Mouse (Mus musculus) thymus, postnatal 36 days (tissue): ENCODE measurements around the gene Hspg2.
"Not testable (repeated sequence)": the region's sequence is repeated elsewhere in the genome, so short reads cannot be mapped to it uniquely, and the experiment has no call there.

Source experiments
- DNase-seq, 2 experiments: peaks; one replicate each; pipeline ENCODE4 v3.0.0; 2022; ENCODE audit warnings: mixed read lengths in 2 of 2

Gene Hspg2

GRCm38 (mm10) chr4:137579789-137580188, 111.2 kb downstream of the Hspg2 start:
- DNase-seq = no peak

DNA sequence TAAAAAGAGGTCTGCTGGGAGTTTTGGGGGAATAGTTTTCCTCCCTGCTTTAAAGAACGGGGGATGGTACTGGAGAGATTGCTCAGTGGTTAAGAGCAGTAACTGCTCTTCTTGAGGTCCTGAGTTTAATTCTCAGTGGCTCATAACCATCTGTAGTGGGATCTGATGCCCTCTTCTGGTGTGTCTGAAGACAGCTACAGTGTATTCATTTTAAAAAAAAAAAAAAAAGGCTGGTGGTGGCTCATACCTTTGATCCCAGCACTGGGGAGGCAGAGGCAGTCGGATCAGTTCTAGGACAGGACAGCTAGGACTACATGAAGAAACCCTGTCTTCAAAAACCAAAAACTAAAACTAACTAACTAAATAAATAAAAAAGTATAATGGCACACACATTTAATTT, 111.7 kb downstream of the Hspg2 start:
- DNase-seq = no peak

- DNase-seq = peak; percentile 52 to 62
Measured at GRCm38 (mm10) chr4:137581815-137582214, 113.2 kb downstream of the Hspg2 start.

DNA sequence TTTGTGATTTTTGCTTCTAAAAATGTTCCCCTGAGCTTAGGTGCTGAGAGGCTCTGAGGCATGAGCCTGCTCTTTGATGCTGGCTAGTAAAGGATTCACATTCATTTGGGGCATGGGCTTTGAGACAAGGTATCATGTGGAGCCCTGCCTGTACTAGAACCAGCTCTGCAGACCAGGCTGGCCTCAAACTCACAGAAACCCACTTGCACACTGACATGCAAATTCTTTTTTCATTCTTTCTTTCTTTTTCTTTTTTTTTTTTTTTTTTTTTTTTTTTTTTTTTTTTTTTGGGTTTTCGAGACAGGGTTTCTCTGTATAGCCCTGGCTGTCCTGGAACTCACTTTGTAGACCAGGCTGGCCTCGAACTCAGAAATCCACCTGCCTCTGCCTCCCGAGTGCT, 120.5 kb downstream of the Hspg2 start:
- not testable (repeated sequence) for DNase-seq

GRCm38 (mm10) chr4:137589586-137589985, 121.0 kb downstream of the Hspg2 start:
- no peak for DNase-seq

DNA sequence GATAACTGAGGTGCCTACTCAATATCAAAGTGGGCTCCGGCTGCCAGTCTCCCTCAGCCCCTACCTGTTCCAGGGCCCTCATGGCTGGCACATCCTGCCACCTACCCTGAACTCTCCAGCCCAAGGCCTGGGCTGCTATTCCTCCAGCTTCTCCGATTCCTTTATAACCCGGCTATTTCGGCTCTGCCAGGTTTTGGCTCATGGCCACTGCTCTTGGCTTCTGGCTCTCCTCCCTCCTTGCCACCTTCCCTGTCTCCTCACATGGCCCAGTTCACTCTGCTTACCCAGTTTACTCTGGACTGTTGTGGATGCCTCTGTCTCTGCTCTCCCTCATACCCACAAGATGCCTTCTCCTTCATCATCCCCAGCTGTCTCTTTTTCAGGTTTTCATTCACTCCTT, 122.4 kb downstream of the Hspg2 start:
- no peak for DNase-seq

GRCm38 (mm10) chr4:137593601-137594495, 125.3 kb downstream of the Hspg2 start, which contains the start of gene Usp48:
Gene Usp48 (plus strand): TSS chr4:137593755.
- peak; percentile 98 to 99 for DNase-seq

DNA sequence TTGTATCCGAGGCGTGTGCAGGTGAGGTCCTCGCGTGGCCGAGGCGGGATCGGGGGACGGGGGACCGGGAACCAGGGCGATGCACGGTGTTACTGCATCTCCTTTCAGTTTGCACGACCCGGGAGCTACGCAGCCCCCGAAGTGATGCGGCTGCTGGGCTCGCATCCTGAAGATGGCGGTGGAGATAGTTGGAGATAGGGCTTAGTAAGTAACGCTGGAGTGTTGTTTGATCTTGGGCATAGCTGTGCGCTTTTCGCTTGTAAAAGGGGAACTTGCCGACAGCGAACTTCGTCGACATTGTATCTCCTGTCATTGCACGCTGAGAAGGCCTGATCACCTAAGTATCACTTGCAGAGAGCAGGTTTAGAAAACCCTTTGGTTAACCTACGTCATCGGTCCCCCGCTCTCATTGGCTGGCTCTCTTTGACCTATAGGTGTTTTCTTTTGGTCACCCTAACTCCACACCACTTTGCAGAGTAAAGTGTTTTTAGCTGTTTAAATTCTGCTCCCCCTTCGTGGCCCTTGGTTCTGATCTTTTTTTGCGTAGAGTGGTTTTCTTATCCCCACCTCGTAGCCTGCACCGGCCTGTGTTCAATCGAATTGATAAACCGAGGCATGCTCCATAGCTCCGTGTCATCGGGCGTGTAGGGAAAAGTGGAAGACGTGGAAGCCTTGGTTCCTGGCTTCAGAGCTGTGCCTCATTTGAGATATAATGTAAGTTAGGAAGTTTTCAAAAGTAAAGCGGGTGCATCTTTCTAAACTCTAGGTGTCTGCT, 126.1 kb downstream of the Hspg2 start:
- DNase-seq = peak in 1 of 2 experiments; percentile 5

DNA sequence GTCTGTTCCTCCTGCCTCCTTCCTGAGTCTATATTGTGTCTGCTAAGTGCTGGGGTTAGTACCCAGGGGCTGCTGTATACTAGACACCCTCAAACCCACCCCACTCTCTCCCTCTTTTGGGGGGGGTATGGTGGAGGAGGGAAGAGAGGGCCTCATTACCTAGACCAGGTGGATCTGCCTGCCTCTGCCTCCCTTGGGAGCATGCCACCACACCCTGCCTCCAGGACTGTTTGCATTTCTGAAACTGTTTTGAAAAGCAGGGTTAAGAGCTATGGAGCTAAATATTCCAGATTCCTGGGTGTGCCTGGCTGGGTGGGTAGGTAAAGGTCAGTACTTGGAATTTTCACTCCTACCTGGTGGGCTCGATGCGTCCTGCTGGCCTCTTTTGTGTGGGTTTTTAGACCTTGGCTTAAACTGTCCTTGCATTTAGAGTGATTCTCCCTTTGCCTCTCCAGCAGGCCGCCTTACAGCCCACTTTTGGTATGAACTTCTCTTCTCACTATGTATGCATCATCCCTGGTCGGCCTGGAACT, 128.6 kb downstream of the Hspg2 start:
- no peak for DNase-seq

GRCm38 (mm10) chr4:137598577-137598976, 130.0 kb downstream of the Hspg2 start:
- no peak for DNase-seq

- no peak for DNase-seq
Measured at GRCm38 (mm10) chr4:137603449-137604171, 135.0 kb downstream of the Hspg2 start.

- no peak for DNase-seq
Measured at GRCm38 (mm10) chr4:137607023-137607422, 138.5 kb downstream of the Hspg2 start.

GRCm38 (mm10) chr4:137609281-137609680, 140.7 kb downstream of the Hspg2 start:
- no peak for DNase-seq

GRCm38 (mm10) chr4:137609702-137610101, 141.1 kb downstream of the Hspg2 start:
- DNase-seq = peak; percentile 32 to 39

DNA sequence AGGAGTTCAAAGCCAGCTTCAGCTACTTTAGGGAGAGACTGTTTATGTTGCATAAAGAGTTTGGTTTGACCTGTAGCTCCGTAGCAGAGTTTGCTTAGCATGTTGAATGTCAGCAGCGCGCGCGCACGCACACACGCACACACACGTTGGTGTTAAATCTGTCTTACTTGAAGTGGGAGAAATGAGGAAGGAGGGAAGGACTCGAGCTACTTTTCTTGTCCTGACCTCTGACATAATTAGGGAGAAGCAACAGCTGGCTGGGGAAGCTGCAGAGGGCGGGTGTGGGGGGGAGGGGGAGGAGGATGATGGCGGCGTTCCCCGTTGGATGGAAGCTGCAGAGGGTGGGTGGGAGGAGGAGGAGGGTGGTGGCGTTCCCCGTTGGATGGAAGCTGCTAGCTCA, 141.7 kb downstream of the Hspg2 start:
- DNase-seq = no peak
